Mouse (Mus musculus): ENCODE results near the gene Pknox2.

DNA sequence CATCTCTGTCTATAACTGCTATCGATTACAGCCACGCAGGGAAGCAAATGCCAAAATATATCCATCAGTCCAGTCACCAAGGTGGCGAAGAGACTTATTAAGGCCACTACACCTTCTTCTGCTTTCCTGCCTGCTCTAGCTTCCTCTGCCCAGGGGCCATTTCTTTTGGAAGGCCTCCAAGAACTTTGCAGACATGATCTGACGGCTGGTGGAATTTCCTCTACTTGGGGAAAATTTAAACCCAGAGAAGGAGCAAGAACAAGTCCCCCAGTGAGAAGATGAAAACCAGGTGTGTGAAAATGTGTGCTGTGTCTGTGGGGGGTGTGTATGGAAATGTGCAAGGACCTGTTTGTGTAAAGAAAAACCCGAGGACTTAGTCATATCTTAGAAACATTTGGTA is 26.2 kb upstream of the Pknox2 start:
- TF ChIP-seq NANOG (IDR thresholded peaks at IDR 0.05; ENCODE audit: borderline replicate concordance, low read length) (no peak), CTCF (conservative IDR thresholded peaks at IDR 0.05; ENCODE audit: low read length) (no peak), POU5F1 (IDR thresholded peaks at IDR 0.05; ENCODE audit: borderline replicate concordance, low read length) (no peak)

Data from E14TG2a.4 (cell line).